Mouse (Mus musculus) MEL (cell line): ENCODE measurements at regions not wholly inside any gene's neighbourhood (a gene's known extent, or its start where the extent isn't known, plus 50 kb on each side); places are given as distances from the start of the nearest gene placed in this dataset.

ENCODE experiments used
- CHD1 ChIP-seq: IDR thresholded peaks from 2 replicates; pipeline ENCODE4 v1.6.1; 2012; ENCODE audit warnings: low read depth, mild to moderate bottlenecking, inconsistent platforms, low read length, improper control_type of control experiment
- CTCF ChIP-seq, 3 experiments: IDR thresholded peaks in 2 of 3; conservative IDR thresholded peaks in 1 of 3; 2 replicates each; pipeline ENCODE4 v1.5.1; 2011 to 2012; ENCODE audit warnings: low read length in 3 of 3, low read depth in 2 of 3, mild to moderate bottlenecking in 2 of 3, improper control_type of control experiment in 1 of 3, inconsistent platforms in 1 of 3, mixed read lengths in 1 of 3, moderate library complexity in 1 of 3; ENCODE audit not compliant: control insufficient read depth in 1 of 3, insufficient read depth in 1 of 3, poor library complexity in 1 of 3, severe bottlenecking in 1 of 3
- JUND ChIP-seq: IDR thresholded peaks from 2 replicates; pipeline ENCODE4 v1.6.1; 2011; ENCODE audit warnings: low read depth, mild to moderate bottlenecking, improper control_type of control experiment, low read length
- NELFE ChIP-seq: IDR thresholded peaks from 2 replicates; pipeline ENCODE4 v1.6.1; 2011; ENCODE audit warnings: low read depth, low read length, improper control_type of control experiment

GRCm38 (mm10) chr9:61296311-61296947, 75.7 kb upstream of the Tle3 start:
- no peak for TF ChIP-seq CTCF (IDR thresholded peaks at IDR 0.05 in 2 of 3, conservative IDR thresholded peaks at IDR 0.05 in 1 of 3; ENCODE audit: control insufficient read depth in 1 of 3, insufficient read depth in 1 of 3, low read depth in 2 of 3, low read length in 3 of 3, poor library complexity in 1 of 3, severe bottlenecking in 1 of 3)
- no peak for TF ChIP-seq NELFE
- TF ChIP-seq JUND: no peak
- TF ChIP-seq CHD1: no peak
